Mouse (Mus musculus) ES-E14 (cell line): Measurements from ENCODE around the gene Kdm6a.

Source experiments
- CHD2 ChIP-seq: IDR thresholded peaks from 2 replicates; pipeline ENCODE4 v1.6.1; 2014; ENCODE audit warnings: mild to moderate bottlenecking, low read depth, low read length, inconsistent platforms
- MAFK ChIP-seq: IDR thresholded peaks from 2 replicates; pipeline ENCODE4 v1.6.1; 2014; ENCODE audit warnings: mild to moderate bottlenecking, low read depth, low read length, inconsistent platforms; ENCODE audit not compliant: insufficient read depth
- ZNF384 ChIP-seq: IDR thresholded peaks from 2 replicates; pipeline ENCODE4 v1.6.1; 2012; ENCODE audit warnings: low read depth, low read length, inconsistent platforms

GRCm38 (mm10) chrX:18145557-18145956 lies 16.8 kb upstream of the Kdm6a start, which contains the start of gene Dusp21:
- TF ChIP-seq CHD2 (no peak), MAFK (no peak), ZNF384 (no peak)
